Mouse (Mus musculus) E14TG2a.4 (cell line): ENCODE measurements around the gene Ostc.

Experiments used
- CTCF ChIP-seq: conservative IDR thresholded peaks from 2 replicates; pipeline ENCODE4 v1.5.1; 2014; ENCODE audit warnings: low read length
- NANOG ChIP-seq: IDR thresholded peaks from 2 replicates; pipeline ENCODE4 v1.6.1; 2014; ENCODE audit warnings: borderline replicate concordance, low read length, mixed read lengths

- no peak for TF ChIP-seq CTCF
- no peak for TF ChIP-seq NANOG
These were observed 11.6 kb downstream of the Ostc start for GRCm38 (mm10) chr3:130697622-130698021.
